In genomic region chr11:63404719-63405118, GRCm38 (mm10) we compare ENCODE assay signal across 8 mouse cellular contexts.
DNase-seq lines count a peak whose midpoint lies in the region; TF ChIP-seq lines count a peak whose summit lies in the region.

No protein-coding gene starts in this region.

- TF ChIP-seq CTCF in embryonic fibroblast, embryonic 13.5 days (IDR thresholded peaks at IDR 0.05; ENCODE audit: borderline replicate concordance, insufficient read depth, low read length) = peak; percentile 89

- no peak for TF ChIP-seq POLR2A in embryonic fibroblast, embryonic 13.5 days (IDR thresholded peaks at IDR 0.05; ENCODE audit: low read depth, low read length)

- H3K27ac ChIP-seq in embryonic fibroblast, embryonic 13.5 days (ENCODE audit: insufficient read depth, low read length) = no peak overlapping the region

- H3K4me1 ChIP-seq in embryonic fibroblast, embryonic 13.5 days (ENCODE audit: control insufficient read depth, insufficient read depth, low read length) = no peaks in the 10 kb centered on the region

- intact Hi-C loops in heart, postnatal 14 days (cut with DNase I) = loop anchor here (5.0 to 10.0 kb wide), 6 partner anchors 380 to 1563 kb away; no protein-coding TSS in a partner anchor

- DNase-seq in ES-CJ7 (ENCODE audit: low read depth, low spot score) = peak; percentile 60
- peak; percentile 28 to 52 for DNase-seq in adrenal gland, postnatal 4 days (ENCODE audit: low spot score in 2 of 2)
- peak; percentile 80 to 85 for DNase-seq in heart, postnatal 14 days
- DNase-seq in layer of hippocampus, adult 9-10 months (ENCODE audit: low spot score) = peak; percentile 57
- peak; percentile 65 for DNase-seq in lung, postnatal 25 days (ENCODE audit: low spot score)
- DNase-seq in right cerebral cortex, adult 2 months (ENCODE audit: low spot score in 2 of 2) = peak; percentile 80 to 82
- DNase-seq in urinary bladder, postnatal 4 days (ENCODE audit: low spot score in 2 of 2) = peak; percentile 30 to 80

- H3K4me3 ChIP-seq in embryonic fibroblast, embryonic 13.5 days (ENCODE audit: insufficient read depth, low read length) = no peak overlapping the region
